Mouse (Mus musculus) inflammation-experienced regulatory T-cells, adult 6 months (primary cell): ENCODE results near the gene Gm4353. TPM values are rescaled to one million over a fixed set of nuclear protein-coding genes. Genes with fewer than 3 reads are reported as not detected.
"Not testable (repeated sequence)": the region's sequence is repeated elsewhere in the genome, so short reads cannot be mapped to it uniquely, and the experiment has no call there.

Experiments
- ATAC-seq: one replicate; pipeline ENCODE4 v1.8.0; 2017
- polyA plus RNA-seq, 3 experiments: library from polyadenylated mRNA; unstranded; fragments of 100-300 nt; shearing (Covaris generic); gene quantifications; one replicate each; pipeline ENCODE4 v1.2.1; 2017

The Gm4353 gene
- 1 to 10 TPM in 2 of 3 experiments, under 1 TPM in 1; 0.34 to 1.2 (median 1.2) TPM for polyA plus RNA-seq

DNA sequence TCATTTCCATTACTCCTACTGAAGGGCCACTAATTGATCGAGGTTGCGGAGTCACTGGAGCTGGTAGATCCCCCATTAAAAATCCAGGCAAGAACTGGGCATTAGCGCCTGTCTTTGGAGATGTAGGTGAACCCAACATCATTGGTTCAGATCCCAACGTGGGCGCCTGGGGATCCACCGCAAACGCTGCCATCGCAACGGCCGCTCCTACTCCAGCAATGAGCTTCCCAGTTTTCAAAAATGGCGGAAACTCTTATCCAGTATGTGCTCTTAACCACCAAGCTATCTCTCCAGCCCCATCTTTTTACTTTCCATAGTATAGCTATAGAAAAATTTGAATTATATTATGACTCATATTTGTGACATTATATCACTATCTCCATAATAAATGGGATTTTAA, at the start of gene Gm4353:
Gene Gm4353 (minus strand): TSS at position 270 of the 400 bp plus-strand sequence.
- ATAC-seq, result not testable (repeated sequence)

DNA sequence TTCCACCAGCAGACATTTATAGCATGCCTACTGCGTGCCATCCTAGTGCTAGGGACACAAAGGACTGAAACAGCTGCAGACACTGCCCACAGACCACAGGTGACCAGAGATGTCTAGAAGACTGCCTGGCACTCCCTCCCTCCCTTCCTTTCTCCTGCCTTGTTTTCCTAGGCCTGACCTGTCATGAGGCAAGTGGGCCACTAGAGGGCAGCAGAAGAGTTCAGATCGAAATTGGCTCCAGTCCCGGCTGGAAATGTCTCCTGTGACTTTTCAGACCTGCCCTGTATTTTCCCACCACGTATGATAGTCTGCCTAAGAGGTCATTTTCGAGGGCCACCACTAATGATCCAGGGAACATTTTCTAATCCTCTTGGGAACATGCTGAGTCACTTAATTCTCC, 47.6 kb upstream of the Gm4353 start:
- ATAC-seq, result no peak

DNA sequence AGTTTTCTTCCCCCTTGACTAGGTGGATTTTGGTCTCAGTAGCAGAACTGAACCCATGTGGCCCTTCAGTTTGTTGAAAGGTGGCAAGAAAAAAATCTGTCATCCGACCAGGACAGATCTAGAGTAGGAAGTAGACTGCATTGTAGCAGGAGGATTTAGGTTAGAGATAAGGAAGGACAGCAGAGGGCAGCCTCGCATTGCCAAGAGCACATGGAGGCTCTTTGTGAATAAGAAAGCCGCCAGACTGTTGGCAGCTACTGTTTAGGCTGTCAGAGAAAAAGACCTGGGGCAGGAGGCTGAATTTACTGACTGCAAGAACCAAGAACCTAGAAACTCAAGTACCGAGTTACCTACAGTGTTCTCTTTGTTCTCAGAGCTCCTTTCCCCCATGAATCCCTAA, 47.0 kb upstream of the Gm4353 start:
- ATAC-seq, result no peak

DNA sequence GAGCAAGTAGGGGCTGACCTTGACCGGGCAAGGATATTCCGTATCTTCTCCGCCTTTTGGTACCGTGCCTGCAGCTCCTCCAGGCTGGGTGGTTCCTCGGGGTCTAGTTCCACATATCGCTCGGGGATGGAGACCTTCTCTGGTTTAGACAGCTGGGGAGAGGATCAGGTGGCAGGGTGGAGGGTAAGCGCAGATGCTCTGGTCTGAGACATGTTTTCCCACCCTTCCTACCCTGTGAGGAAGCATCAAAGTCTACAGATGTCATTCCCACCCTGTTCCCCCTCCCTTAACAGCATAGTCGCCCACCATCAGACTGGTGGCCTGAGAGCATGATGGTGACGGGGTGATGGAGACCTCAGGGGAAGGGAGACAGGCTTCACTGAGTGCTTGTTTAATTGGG, 44.9 kb upstream of the Gm4353 start:
- ATAC-seq, result no peak

DNA sequence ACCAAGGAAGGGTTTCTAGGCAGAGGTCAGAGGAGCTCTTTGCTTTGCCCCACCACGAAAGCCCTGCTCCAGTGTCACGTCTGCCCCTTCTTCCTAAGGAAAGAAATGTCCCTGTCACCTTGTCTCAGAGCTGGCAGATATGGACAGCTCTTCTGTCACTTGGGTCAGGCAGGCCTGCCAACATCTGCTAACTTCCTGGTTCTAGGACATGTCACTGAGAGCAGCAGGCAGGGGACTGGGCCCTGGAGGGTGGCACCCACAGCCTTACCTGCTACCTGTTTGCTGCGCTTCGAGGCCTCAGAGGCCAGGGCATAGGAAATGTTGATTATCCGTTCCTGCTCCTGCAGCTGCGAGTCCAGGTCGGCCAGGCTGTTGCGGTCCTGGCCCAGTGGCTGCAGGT, 43.9 kb upstream of the Gm4353 start:
- ATAC-seq, result no peak

DNA sequence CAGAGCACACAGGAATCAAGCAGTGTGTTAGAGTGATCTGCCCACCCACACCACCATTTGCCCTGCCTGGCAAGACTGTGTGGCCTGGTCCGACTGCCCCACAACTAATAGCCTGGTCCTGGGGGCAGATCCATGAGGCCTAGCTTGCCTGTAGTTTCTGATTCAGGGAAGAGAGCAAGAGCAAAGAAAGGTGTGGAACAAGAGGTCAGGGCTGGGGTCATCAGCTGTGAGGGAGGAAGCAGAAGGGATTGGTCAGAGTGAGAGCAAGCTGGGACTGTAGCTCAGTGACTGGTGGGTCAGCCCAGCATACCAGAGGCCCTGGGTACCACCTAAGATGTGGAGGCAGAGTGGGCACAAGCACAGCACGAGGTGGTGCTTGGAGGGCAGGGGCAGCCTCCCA, 42.6 kb upstream of the Gm4353 start:
- ATAC-seq, result no peak

DNA sequence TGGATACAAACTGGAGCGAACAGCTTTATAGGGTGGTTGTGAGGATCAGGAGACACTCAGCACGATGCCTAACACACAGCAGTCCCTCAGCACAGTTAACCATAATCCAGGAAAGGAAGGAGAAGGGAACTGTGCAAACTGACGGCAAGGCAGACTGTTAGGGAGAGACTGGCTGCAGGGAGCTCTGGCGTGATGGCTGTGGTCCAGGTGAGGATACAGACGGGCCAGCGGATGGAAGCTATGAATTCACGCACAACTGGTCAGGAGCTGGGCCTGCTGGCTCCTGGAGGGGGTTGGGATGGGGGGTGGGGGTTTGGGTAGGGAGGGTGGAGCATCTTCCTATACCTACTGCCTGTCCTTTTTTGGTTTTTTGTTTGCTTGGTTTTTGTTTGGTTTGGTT, 41.2 kb upstream of the Gm4353 start:
- no peak for ATAC-seq

DNA sequence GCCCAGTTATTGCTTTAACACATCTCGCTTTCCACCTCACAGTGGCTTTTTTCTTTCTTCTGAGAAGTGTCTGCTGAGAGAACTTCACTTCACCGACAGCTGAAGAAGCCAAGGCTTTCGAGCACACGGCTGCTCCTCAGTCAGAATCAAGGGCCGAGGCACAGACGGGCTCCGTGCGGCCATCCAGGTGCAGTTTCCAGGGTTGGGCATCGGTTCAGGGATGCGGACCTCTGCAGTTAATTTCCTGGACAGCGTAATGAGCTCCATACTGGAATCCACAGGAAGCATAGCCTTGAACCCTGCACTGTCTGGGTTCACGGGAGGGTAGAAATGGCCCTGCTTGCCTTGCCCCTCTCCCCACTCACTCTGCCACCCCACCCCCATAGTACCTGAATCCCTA, 39.6 kb upstream of the Gm4353 start:
- ATAC-seq, result no peak

DNA sequence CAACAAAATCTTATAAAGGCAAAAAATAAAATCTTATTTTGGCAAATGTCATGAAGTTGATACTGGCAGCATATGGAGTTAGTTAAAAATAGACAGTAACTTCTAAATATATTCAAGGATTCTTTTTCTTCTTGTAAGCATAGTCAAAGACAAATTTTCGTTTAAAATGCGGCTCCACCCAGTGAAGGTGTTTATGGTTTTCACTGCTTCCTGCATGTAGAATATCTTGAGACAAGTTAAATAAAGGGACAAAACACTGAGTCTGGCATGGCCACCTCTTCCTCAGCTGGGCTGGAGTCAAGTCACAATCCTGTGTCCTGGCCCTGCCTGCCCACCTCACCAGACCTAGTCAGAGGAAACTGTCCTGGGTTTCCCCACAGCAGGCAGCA, 39.2 kb upstream of the Gm4353 start:
- ATAC-seq, result no peak

DNA sequence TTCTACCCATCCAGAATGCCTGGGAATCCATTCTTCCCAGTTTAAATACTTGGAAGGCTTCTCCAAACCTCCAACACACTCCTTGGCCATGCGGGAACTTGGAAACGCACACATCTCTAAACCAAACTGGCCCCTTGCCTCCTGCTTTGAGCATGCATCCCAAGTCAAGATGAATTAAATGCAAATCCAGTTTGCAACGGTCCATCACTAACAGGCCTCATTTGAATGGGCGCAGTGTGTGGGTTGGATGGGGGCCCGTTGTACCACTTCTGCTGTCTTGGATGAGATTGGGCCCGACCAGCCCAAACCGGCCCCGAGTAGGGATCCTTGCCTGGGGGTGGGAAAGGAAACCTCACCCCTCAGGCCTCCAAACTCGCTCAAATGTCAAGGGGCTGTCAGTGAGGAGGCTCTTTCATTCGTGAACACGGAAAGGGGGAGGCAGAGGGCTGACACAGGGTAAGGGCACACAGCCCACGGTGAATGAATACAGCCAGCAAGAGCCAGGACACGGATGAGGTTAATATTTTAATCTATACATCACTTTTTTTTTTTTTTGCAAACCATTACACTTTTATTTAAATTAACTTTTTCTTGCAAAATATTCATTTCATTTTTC, 38.7 kb upstream of the Gm4353 start:
- ATAC-seq, result no peak

DNA sequence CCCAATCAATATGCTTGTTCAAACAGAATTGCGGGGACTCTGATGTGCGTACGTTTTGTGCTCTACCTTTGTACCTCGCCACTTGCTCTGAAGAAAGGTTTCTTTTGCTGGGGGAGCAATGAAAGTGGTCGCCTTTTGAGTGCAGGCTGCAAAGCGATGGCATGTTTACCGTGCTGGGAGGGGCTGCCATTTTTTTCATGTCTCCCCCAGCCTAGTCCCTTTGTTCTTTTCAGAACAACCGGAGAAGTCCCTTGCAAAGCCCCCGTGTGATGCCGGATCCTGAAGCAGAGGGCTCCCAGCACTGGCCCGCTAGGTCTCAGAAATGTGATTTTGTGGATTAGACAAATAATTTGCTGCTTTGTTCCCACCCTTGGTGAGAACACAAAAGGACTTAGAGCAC, 36.8 kb upstream of the Gm4353 start:
- ATAC-seq, result no peak

DNA sequence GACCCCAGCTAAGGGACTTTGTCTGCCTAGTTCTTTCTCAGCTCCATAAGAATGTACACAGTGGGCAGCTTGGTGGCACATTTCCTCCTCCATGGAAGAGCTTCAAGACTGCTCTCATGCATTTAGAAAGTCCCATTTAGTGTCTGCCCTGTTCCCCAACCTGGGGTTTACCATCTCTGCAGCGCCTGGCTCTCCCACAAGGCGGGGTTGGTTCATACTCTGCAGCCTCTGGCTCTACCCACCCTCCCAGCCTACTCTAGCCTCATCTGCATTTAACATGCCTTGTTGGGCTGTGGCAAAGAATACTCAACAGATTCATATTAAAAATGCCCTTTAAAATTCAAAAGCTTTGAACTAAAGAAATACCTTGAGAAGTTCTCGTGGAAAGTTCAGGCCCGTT, 36.3 kb upstream of the Gm4353 start:
- ATAC-seq, result no peak

DNA sequence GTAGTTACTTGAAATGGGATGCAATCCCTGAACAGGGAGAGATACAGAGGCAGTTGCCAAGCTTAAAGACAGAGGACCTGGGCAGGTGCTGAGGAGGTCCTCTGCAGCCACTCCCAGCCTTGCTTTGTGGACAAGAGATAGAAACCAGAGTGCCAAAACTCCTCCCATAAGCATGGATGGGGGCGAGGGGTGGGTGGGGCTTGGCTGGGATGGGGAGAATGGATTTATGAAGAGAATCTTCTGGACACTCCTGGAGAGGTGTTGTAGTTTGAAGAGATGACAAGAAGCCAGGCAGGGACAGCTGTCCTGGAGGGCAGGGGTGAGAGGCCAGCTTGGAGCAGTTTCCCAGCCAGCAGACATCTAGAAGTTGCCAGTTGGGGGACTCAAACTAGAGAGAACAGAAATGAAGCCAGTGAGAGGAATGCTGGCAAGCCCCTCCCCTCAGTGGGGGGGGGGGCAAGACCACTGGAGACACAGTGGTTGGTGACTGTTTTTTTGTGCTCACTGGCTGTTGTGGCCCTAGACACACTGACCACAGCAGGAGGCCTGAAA, 34.9 kb upstream of the Gm4353 start:
- ATAC-seq, result no peak

DNA sequence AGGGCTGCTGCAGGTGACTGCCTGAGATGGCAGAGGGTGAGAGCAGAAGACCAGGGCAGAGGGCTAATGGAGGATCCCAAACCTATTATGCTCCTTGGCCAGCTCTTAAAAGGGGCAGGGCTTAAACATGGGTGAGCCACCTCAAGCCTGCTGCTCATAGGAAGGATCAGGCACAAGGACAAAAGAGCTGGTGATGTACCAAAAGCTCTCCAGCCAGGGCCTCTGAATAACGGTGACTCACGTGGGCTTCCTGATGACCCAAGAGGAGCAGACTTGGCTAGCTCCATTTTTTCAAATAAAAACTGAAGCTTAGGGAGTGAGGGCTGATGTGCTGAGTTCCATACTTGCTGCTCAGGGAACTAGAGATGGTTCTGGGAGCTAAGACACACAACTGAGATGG, 31.6 kb upstream of the Gm4353 start:
- ATAC-seq, result no peak

DNA sequence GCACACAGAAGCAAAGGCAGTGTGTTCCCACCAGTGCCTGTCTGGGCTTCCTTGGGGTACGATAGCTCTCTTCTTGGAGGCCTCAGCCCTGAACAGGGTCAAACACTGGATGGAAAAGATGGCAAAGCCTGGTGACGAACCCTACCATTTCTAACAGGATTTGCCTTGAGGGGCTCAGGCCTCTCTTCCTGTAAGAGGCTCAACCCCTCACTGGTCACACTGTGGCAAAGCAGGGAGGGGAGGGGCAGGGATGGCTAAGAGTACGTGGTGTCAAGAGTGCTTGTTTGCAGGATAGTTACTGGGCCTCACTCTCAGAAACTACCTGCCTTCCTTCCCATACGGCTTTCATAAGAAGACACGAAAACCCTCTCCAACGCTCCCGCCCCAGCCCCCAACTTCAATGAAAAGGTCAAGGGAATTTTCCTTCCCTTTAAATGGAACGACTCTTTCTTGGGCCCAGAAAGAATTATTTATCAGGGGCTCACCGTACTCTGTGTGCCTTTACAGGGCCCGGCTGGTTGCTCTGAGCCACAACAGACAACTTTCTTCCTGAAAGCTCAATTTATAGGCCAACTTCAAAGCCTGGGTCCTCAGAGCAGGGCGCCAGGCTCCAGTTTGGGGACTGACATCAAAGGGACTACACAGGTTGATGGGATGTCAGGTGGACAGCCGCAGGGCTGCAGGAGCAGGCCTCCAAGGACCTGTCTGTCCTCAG, 30.9 kb upstream of the Gm4353 start:
- no peak for ATAC-seq

DNA sequence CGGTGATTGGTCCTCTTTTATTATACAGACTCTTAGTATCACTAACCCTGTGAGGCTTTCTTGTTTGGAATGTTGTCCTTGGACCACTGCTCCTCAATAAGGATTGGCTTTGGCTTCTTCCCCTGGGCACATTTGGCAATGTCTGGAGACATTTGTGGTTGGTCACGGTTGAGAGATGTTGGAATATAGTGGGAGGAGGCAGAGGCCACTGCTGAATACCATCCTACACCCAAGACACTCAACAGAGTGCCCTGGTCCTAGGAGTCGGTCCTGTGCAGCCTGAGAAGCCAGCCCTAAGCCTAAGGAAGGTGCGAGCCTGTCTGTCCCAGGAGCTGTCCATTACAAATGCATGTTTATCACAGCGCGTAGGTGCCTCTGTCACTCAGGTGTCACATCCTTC, 27.1 kb upstream of the Gm4353 start:
- ATAC-seq, result no peak

DNA sequence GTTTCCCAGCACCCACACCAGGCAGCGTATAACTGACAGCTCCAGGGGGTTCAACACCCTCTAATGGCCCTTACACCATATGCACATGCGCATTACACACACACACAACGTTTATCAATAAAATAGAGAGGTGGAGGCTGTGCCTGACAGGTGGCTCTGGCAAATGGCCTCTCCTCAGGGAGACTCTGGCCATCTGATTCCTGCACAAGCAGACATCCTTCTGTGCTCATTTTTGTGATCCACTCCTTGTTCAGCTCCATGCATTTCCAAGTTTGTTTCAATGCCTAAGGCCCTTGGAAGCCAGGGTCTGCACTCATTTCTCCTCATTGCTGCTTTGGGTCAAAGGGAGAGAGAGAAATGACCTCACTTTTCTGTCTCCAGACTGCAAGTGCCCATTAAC, 26.2 kb upstream of the Gm4353 start:
- ATAC-seq, result no peak

DNA sequence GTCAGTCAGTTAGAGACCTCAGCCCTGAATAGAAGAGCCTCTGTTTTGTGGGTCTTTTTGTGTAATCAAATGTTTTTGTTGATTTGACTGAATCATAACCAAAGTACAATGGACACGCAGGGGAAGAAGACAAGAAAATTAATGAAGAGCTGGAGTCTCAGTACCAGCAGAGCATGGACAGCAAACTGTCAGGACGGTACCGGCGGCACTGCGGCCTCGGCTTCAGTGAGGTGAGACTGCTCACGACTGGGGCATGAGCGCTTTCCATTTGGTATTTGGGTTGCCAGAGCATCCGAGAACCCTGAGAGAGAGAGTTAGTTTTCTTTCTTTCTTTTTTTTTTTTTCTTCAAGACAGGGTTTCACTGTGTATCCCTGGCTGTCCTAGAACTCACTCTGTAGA, 18.7 kb upstream of the Gm4353 start:
- ATAC-seq, result no peak

DNA sequence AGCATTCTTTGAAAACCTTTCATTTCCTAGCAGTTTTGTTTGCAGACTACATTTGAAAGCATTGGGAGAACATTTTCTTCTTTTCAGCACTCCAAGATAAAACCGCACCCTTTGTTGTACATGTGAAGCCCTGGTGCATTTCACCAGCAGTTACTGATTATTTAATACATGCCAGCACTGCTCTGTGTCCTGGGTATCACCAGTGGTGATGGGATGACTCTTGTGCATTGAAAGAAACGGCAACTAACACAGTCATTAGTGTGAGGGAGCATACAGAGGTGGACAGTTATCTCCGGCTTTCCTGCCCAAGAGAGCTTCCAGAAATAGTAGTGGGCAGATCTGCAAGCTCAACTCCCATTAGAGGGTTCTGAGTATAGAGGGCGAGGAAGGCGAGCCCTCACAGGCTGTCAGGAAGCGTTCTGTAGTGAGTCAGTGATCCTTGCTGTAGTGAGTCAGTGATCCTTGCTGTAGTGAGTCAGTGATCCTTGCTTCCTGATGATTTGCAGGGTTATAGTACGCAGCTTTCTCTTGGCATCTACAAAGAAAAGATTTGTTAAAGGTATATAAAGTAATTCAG, 15.6 kb upstream of the Gm4353 start:
- no peak for ATAC-seq

DNA sequence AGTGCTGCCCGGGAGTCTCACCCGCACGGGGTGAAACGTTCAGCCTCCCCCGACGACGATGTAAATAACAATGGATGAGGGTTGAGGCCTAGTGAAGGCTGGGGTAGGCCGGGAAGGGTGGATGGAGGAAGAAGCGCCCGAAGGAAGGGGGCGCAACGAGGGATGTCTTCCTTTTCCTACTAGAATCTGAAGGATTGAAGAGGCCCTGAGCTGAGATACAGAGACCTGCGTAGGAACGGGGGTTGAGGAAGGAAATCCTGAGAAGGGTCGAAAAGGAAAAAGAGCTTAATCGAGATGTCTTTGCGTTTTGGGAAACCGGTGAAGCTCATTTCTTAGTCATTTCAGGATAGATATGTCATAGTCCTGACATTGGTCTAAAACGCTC, 9.0 kb upstream of the Gm4353 start:
- peak; percentile 51 for ATAC-seq

DNA sequence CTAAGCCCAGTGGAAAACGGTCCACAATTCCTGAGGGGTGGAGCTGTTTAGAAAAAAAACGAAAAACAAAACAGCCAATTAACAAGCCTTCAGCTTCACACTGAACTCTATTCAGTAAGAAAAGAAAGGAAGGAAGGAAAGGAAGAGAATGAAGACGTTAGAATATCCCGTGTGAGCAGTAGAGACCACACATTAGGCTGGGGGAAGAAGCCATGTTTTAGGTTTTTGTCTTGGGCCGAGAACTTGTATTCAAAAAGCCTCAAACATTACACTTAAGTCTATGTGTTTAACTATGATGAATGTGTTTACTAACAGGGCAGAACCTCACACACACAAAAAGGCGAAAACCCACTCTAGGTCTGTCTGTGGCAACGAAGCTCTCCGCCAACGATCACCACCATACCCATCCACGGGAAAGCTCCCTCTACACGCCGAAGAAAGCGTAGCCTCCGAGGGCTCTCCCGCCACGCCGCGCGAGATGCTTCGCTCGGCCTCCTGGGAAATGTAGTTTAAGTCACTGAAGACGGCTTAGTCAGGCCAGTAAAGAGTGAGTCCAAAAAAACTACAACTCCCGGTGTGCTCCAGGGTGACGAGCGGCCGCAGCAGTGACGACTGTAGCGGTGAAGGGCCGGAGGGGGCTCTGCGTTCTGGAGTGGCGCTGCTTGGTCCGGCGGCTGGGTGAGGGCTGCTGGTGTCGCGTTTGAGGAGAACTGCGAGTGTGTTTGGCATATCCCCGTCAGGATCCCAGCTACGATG, 8.5 kb upstream of the Gm4353 start:
- ATAC-seq, result peak; percentile 99

DNA sequence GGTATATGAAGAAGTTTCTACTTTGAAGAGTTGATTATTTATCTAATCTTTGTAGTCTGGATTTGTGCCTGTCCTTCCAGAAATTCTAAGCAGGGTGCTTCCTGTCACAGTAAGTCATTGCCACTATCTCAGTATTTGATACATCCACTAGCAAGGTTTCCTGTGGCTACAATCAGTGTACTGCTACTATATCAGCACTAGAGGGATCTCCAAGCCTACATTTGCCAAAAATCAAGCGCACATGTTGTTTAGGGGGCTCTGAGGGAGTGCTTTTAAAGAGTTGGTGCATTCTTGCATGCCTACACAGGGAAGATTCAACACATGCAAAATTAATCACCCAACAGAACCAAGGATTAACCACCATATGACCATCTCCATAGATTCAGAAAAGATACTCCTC, 23.7 kb downstream of the Gm4353 start:
- ATAC-seq, result no peak

DNA sequence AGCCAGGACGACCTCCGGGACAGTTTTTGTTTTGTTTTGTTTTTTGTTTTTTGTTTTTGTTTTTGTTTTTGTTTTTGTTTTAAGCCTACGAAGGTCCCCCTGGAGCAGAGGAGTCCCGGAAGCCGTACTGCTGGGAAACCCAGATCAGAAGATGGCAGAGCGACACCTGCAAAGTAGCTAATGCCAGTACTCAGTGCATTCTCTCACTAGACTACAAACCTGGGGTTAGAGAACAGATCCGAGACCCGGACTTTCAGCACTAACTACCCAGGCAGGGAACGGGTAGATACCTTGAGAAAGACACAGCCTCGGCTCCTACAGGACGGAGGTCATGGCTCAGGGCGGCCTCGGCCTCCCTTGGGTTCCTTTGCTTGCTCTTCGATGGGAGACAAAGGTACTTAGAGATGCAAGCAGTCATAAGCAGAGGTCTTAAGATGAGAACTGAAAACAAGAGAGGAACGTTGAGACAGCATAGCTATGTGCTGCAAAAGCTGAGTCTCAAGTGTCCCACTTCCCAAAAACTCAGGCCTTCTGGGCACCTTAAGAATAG, 43.9 kb downstream of the Gm4353 start:
- no peak for ATAC-seq
